Mouse (Mus musculus) testis, adult 10 weeks (tissue): ENCODE data around the gene Ovch2. TPM values are rescaled to one million over a fixed set of nuclear protein-coding genes. Genes with fewer than 3 reads are reported as not detected.

ENCODE experiments used
- polyA plus RNA-seq: library from polyadenylated mRNA; stranded (reverse); fragments of 350-450 nt; fragmentation: Illumina TruSeq; extraction: RNeasy Lipid Tissue Mini Kit (QIAGEN cat#74804); gene quantifications from one replicate; pipeline ENCODE4 v1.2.3, GENCODE M21; 2014; ENCODE audit warnings: low read depth, low replicate concordance

Ovch2 gene
- not detected for polyA plus RNA-seq

DNA sequence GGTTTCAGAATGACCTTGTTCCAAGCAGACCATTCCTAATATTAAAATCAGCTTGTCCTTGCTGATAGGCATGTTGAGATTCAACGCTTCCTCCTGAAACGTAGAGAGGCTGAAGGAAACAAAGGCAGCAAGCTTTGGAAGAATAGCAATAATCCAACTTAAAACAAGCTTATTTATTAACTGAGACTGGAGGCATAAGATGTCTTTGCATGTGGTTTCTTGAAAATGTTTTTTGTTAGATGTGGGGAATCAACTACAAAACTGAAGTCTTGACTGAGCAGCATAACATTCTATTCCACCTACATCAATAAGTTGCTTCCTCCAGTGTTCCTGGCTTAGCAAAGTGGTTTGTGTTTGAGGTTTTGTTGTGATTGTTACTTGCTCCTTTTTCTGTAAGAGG, at the start of gene Ovch2:
Ovch2 (minus strand) TSS at position 101 of the 400 bp plus-strand sequence.

DNA sequence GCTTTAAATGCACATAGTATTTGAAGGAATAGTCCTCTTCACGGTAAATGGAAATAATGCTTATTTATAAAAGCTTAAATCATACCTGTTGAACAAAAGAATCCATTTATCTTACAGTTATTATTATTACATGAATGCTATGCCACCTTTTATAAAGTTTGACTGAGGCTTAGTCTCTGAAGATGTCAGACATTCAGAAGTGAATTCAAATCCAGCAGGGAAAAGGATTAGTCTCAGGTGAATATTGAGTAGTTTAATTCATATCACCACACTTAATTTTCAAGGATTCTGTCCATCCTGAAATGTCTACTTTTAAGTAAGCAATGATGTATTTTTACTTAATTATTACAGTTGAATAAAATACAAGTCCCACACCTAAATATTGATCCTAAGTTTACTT, 46.4 kb upstream of the Ovch2 start, which contains the start of gene Olfr470:
Olfr470 (minus strand) TSS at position 101 of the 400 bp plus-strand sequence.

GRCm38 (mm10) chr7:107825441-107825840, 24.4 kb upstream of the Ovch2 start, which contains the start of gene Olfr469:
Olfr469 (minus strand) TSS chr7:107825541.

GRCm38 (mm10) chr7:107811963-107812362, 11.0 kb upstream of the Ovch2 start, which contains the start of gene Olfr467:
Olfr467 (plus strand) TSS chr7:107812263.

DNA sequence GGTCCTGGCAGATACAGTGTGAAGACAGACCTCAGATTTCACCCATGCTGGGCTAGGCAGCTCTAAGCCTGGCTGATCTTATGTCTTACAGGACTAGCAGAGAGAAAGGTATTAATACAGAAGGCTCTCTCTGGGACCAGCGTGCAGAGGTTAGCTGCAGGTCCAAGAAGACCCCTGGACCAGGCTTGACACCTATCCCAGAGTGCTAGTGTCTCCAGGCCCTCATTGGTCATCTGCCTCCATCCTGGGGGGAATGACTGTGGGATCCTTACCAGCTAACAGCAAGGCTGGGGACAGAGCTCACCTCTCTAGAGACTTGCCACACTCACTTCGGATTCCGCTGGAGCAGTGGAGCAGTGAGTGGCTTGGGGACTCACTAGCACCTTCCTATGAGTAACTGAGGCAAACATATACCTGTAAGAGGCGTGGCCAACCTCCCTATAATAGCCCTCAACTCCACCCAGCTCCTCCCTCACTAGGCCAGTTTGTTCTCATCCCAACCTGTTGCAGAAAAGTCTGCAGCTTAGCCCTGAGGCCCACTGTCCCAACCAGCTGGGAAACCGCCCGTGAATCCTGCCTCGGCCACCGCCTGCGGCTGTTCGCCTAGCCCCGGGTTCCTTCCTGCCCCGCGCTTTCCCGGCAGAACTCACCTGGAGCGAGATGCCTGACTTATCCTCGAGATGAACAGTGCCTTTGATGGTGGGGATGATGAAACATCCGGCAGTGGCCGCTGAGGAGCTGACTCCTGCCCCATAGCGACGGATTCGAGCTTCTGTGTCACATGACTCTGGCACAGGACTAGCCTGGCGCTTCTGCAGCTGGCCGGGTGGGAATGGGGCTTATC, 43.5 kb downstream of the Ovch2 start, which contains the start of gene Cyb5r2:
Cyb5r2 (minus strand) TSS at position 725 of the 844 bp plus-strand sequence.

Other genes with a start within 250 kb of the Ovch2 start
- 0.84 TPM for gene Olfml1, start 233.8 kb downstream of the Ovch2 start, polyA plus RNA-seq
- gene Ppfibp2, start 206.0 kb downstream of the Ovch2 start, polyA plus RNA-seq, result 6.6 TPM
- not detected for gene 5330417H12Rik, start 176.0 kb downstream of the Ovch2 start, polyA plus RNA-seq
- 12.4 TPM for gene Cyb5r2, start 43.2 kb downstream of the Ovch2 start, polyA plus RNA-seq
- not detected for gene Olfr467, start 11.1 kb upstream of the Ovch2 start, polyA plus RNA-seq
- gene Olfr469, start 24.3 kb upstream of the Ovch2 start, polyA plus RNA-seq, result not detected
- 0.13 TPM for gene Olfr470, start 46.3 kb upstream of the Ovch2 start, polyA plus RNA-seq
- gene Olfr472, start 96.7 kb upstream of the Ovch2 start, polyA plus RNA-seq, result not detected
- not detected for gene Olfr473, start 129.2 kb upstream of the Ovch2 start, polyA plus RNA-seq
- not detected for gene Olfr474, start 153.4 kb upstream of the Ovch2 start, polyA plus RNA-seq
- not detected for gene Olfr476, start 163.6 kb upstream of the Ovch2 start, polyA plus RNA-seq
- gene Olfr477, start 185.5 kb upstream of the Ovch2 start, polyA plus RNA-seq, result not detected
- not detected for gene Olfr478, start 232.8 kb upstream of the Ovch2 start, polyA plus RNA-seq
- not detected for gene Olfr479, start 249.5 kb upstream of the Ovch2 start, polyA plus RNA-seq